Comparison of ENCODE assay signal across 7 mouse cellular contexts in genomic region chr5:26904324-26905041, GRCm38 (mm10).
DNase-seq lines count a peak whose midpoint lies in the region; ATAC-seq and TF ChIP-seq lines count a peak whose summit lies in the region.

No protein-coding gene starts in this region.

- peak overlapping the region; percentile 8 for H3K4me2 ChIP-seq in liver, embryonic 14.5 days (ENCODE audit: low read depth)

- H3K27ac ChIP-seq in cortical plate, adult 2 months (ENCODE audit: insufficient read depth, low read length): no peak overlapping the region
- peak overlapping the region; percentile 64 for H3K27ac ChIP-seq in heart, embryonic 10.5 days
- H3K27ac ChIP-seq in liver, embryonic 14.5 days: no peak overlapping the region

- peaks cover 11% of the 10 kb centered on the region for H3K27me3 ChIP-seq in heart, embryonic 10.5 days (ENCODE audit: insufficient read depth, poor library complexity, severe bottlenecking)
- no peaks in the 10 kb centered on the region; the same call in 1 of the 2 replicates for H3K27me3 ChIP-seq in liver, embryonic 14.5 days (ENCODE audit: control insufficient read depth, insufficient read depth, low read length)

- H3K4me3 ChIP-seq in cortical plate, adult 2 months (ENCODE audit: insufficient read depth, low read length): peak overlapping the region; percentile 58
- peak overlapping the region; percentile 57 for H3K4me3 ChIP-seq in heart, embryonic 10.5 days
- no peak overlapping the region for H3K4me3 ChIP-seq in liver, embryonic 14.5 days (ENCODE audit: insufficient read depth in 1 of 2, low read depth in 2 of 2, low read length in 2 of 2)

- no peaks in the 10 kb centered on the region for H3K36me3 ChIP-seq in heart, embryonic 10.5 days
- no peaks in the 10 kb centered on the region for H3K36me3 ChIP-seq in liver, embryonic 14.5 days (replicated peaks; ENCODE audit: control insufficient read depth, insufficient read depth, low read depth)

- DNase-seq in adrenal gland, postnatal 36 days: peak; percentile 1 to 15
- peak; percentile 87 for DNase-seq in heart, embryonic 10.5 days (ENCODE audit: low spot score)
- DNase-seq in layer of hippocampus, adult 18-20 months (ENCODE audit: low spot score in 2 of 2): peak; percentile 30 to 57
- DNase-seq in liver, embryonic 14.5 days (ENCODE audit: low read depth in 3 of 3, low spot score in 3 of 3): no peak
- peak; percentile 29 for DNase-seq in ovary, postnatal 36 days (ENCODE audit: low spot score)
- DNase-seq in B cell, adult 2 months: no peak

- no peaks in the 10 kb centered on the region for H3K9me3 ChIP-seq in heart, embryonic 10.5 days
- H3K9me3 ChIP-seq in liver, embryonic 14.5 days (ENCODE audit: control insufficient read depth, low read length): no peaks in the 10 kb centered on the region

- TF ChIP-seq CTCF in cortical plate, adult 2 months (IDR thresholded peaks at IDR 0.05; ENCODE audit: extremely low read depth, insufficient read depth, low read length): no peak
- TF ChIP-seq CTCF in liver, embryonic 14.5 days (IDR thresholded peaks at IDR 0.05; ENCODE audit: low read depth): no peak

- no peak for TF ChIP-seq EP300 in liver, embryonic 14.5 days (IDR thresholded peaks at IDR 0.05; ENCODE audit: low read depth)

- TF ChIP-seq POLR2A in cortical plate, adult 2 months (IDR thresholded peaks at IDR 0.05; ENCODE audit: extremely low read depth, insufficient read depth, low read length): no peak

- no peak overlapping the region for H3K9ac ChIP-seq in liver, embryonic 14.5 days (replicated peaks)

- H3K4me1 ChIP-seq in cortical plate, adult 2 months (ENCODE audit: control insufficient read depth, insufficient read depth, low read length): no peaks in the 10 kb centered on the region
- H3K4me1 ChIP-seq in heart, embryonic 10.5 days: peaks cover 22% of the 10 kb centered on the region
- no peaks in the 10 kb centered on the region for H3K4me1 ChIP-seq in liver, embryonic 14.5 days (replicated peaks; ENCODE audit: control insufficient read depth in 2 of 2, insufficient read depth in 2 of 2, low read length in 1 of 2)

- WGBS in heart, embryonic 10.5 days: under 1% methylated on average over 32 of the region's 32 CpGs
- 3% methylated on average over 32 of the region's 32 CpGs for WGBS in liver, embryonic 14.5 days (ENCODE audit: insufficient replicate concordance)

- no peak for ATAC-seq in liver, embryonic 14.5 days (ENCODE audit: insufficient read depth)

Comparison
In these comparisons a context has a peak if more than half of its experiments do, and no peak if none do; other contexts are left out.
1. DNase-seq: peak in adrenal gland, postnatal 36 days (2 of 2), heart, embryonic 10.5 days (single experiment), layer of hippocampus, adult 18-20 months (2 of 2) and ovary, postnatal 36 days (single experiment); none in liver, embryonic 14.5 days (0 of 3) and B cell, adult 2 months (0 of 2).
2. H3K4me3 ChIP-seq: peak in cortical plate, adult 2 months (single experiment) and heart, embryonic 10.5 days (single experiment); none in liver, embryonic 14.5 days (0 of 2).